Mouse (Mus musculus): ENCODE measurements around the gene N4bp2l2.
"Not testable (repeated sequence)": the region's sequence is repeated elsewhere in the genome, so short reads cannot be mapped to it uniquely, and the experiment has no call there.

DNA sequence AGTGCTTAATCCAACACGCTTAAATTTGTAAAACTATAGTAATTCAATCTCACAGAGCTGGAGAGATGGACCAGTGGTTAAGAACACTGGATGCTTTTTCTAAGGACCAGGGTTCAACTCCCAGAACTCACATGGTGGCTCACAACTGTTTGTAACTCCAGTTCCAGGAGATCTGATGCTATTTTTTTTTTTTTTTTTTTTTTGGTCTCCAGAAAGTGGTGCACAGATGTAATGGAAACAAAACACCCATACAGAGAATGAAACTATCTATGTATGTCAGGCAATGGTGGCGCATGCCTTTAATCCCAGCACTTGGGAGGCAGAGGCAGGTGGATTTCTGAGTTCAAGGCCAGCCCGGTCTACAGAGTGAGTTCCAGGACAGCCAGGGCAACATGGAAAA, 5.7 kb downstream of the N4bp2l2 start:
- TF ChIP-seq CTCF (conservative IDR thresholded peaks at IDR 0.05; ENCODE audit: insufficient read depth, insufficient read length, low read depth, low read length); POLR2A (IDR thresholded peaks at IDR 0.05; ENCODE audit: low read depth, low read length): not testable (repeated sequence)
